Mouse (Mus musculus): ENCODE data around the gene Mfsd4a. TPM values are rescaled to one million over a fixed set of nuclear protein-coding genes. Genes with fewer than 3 reads are reported as not detected.
A peak's percentile ranks its signal among the peaks of the same experiment; 100 is the strongest.

Mfsd4a gene
- polyA plus RNA-seq, 1 experiment from 2014 or later: 16.7 TPM

DNA sequence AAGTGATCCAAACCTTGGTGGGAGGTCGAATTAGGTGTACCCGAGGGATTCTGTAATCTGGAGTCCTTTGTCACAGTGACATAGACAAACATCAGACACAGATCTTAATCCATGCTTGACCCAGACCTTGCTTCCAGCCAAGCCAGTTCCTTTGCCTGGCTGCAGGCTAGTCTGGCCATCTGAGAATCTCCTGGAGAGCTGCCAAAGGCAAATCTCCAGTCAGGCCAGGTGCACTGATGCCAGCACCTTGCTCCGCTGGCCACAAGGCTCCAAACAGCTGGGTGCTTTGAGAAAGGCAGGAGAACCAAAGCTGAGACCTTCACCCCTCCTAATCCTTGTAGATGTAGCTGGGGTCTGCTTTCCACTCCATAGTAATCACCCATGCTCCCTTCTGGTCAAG, 16.1 kb downstream of the Mfsd4a start:
- Histone ChIP-seq H3K9ac (ENCODE audit: low read length) (no peak overlapping the region), H3K36me3 (ENCODE audit: control insufficient read depth, insufficient read depth, low read length) (no peaks in the 10 kb centered on the region), H3K4me3 (ENCODE audit: low read depth, low read length) (no peak overlapping the region), H3K27ac (replicated peaks) (no peak overlapping the region), H3K4me1 (replicated peaks; ENCODE audit: control insufficient read depth, insufficient read depth) (no peaks in the 10 kb centered on the region), H3K9me3 (ENCODE audit: control insufficient read depth, low read length) (no peaks in the 10 kb centered on the region), H3K27me3 (ENCODE audit: control insufficient read depth, insufficient read depth, low read length) (no peaks in the 10 kb centered on the region), H3K4me2 (replicated peaks; ENCODE audit: low read depth) (no peak overlapping the region)
- no peak for TF ChIP-seq CTCF (IDR thresholded peaks at IDR 0.05; ENCODE audit: low read depth)
- no peak for TF ChIP-seq EP300 (optimal IDR thresholded peaks at IDR 0.05)
- no peak for DNase-seq (ENCODE audit: low spot score)
- 45% methylated on average over 3 of the region's 3 CpGs for whole genome bisulfite sequencing
- no peak for ATAC-seq (ENCODE audit: low FRiP score, low TSS enrichment)

DNA sequence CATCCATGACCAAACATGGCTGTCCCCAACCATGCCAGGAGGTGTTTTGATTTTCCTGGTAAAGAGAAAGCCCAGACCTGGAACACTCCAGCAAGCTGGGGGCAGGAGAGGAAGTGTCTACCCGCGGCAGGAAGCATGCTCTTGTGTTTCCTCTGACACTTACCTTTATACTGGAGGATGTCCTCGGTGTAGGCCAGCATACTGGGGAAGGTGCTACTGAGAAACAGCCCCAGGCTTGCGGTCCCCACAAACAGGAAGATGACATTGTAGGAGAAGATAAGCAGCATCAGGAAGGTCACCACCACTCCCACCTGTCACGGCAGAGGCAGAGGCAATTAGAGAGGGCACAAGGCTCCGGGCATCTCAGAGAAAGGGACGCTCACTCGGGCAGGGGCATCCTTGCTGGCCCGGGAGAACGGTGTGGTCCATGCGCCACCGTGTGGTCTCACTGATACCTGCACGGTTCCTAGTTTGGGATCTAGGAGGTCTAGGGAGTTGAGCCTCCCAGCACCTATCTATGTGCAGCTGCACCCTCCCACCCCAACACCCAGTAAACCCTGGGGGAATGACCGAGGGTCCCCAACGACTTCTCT, 21.6 kb downstream of the Mfsd4a start:
- WGBS: 22% methylated on average over 15 of the region's 15 CpGs
- no peak overlapping the region for H3K9ac ChIP-seq (ENCODE audit: low read length)
- H3K4me1 ChIP-seq (replicated peaks; ENCODE audit: control insufficient read depth, insufficient read depth): no peaks in the 10 kb centered on the region
- H3K27me3 ChIP-seq (ENCODE audit: control insufficient read depth, insufficient read depth, low read length): no peaks in the 10 kb centered on the region
- H3K9me3 ChIP-seq (ENCODE audit: control insufficient read depth, low read length): no peaks in the 10 kb centered on the region
- H3K36me3 ChIP-seq (ENCODE audit: control insufficient read depth, insufficient read depth, low read length): no peaks in the 10 kb centered on the region
- TF ChIP-seq CTCF (IDR thresholded peaks at IDR 0.05; ENCODE audit: low read depth) (peak; percentile 92), EP300 (optimal IDR thresholded peaks at IDR 0.05) (no peak)
- H3K4me3 ChIP-seq (ENCODE audit: low read depth, low read length): no peak overlapping the region
- ATAC-seq (ENCODE audit: low FRiP score, low TSS enrichment): peak; percentile 47
- H3K27ac ChIP-seq (replicated peaks): no peak overlapping the region
- no peak overlapping the region for H3K4me2 ChIP-seq (replicated peaks; ENCODE audit: low read depth)
- peak; percentile 72 for DNase-seq (ENCODE audit: low spot score)

DNA sequence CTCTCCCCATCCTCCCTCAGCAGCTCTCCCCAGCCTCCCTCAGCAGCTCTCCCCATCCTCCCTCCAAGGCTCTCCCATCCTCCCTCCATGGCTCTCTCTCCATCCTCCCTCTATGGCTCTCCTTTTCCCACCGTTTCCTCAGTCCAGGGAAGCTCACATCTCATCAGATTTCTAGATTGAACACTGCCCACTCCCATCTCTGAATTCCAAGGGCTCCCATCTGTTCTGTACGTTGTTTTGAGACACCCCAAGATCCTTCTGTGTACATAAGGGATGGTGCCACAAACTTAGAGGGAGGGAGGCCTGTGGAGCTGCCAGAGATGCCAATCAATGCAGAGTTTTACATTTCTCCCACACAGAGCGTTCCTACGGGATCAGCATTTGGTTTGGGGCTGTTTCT, 24.1 kb downstream of the Mfsd4a start:
- no peak overlapping the region for H3K4me2 ChIP-seq (replicated peaks; ENCODE audit: low read depth)
- H3K36me3 ChIP-seq (ENCODE audit: control insufficient read depth, insufficient read depth, low read length): no peaks in the 10 kb centered on the region
- no peaks in the 10 kb centered on the region for H3K9me3 ChIP-seq (ENCODE audit: control insufficient read depth, low read length)
- TF ChIP-seq EP300 (optimal IDR thresholded peaks at IDR 0.05): no peak
- no peak for TF ChIP-seq CTCF (IDR thresholded peaks at IDR 0.05; ENCODE audit: low read depth)
- DNase-seq (ENCODE audit: low spot score) (no peak), ATAC-seq (ENCODE audit: low FRiP score, low TSS enrichment) (no peak)
- H3K27me3 ChIP-seq (ENCODE audit: control insufficient read depth, insufficient read depth, low read length): no peaks in the 10 kb centered on the region
- no peak overlapping the region for H3K4me3 ChIP-seq (ENCODE audit: low read depth, low read length)
- no peaks in the 10 kb centered on the region for H3K4me1 ChIP-seq (replicated peaks; ENCODE audit: control insufficient read depth, insufficient read depth)
- no peak overlapping the region for H3K9ac ChIP-seq (ENCODE audit: low read length)
- whole genome bisulfite sequencing: 62% methylated on average over 4 of the region's 4 CpGs
- no peak overlapping the region for H3K27ac ChIP-seq (replicated peaks)

DNA sequence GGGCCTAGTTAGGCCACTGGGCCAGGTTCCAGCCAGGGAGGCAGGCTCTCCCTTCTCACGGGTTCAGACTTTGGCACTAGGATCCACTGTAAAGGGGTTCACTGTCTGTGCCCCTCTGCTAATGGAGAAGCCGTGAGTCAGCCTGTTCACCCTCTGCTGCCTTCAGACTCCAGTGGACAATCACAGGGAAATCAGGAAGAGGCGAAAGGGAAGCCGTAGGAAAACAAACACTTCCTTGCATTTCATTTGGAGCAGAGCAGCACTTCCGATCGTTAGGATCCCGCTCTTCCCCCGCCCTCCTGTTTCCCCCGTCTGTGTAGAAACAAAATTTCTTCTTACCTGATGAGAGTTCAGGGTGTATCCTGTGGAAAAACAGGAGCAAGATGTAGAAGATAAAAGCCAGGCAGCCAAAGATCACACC, 27.7 kb downstream of the Mfsd4a start:
- TF ChIP-seq CTCF (IDR thresholded peaks at IDR 0.05; ENCODE audit: low read depth): no peak
- Histone ChIP-seq H3K36me3 (ENCODE audit: control insufficient read depth, insufficient read depth, low read length) (no peaks in the 10 kb centered on the region), H3K4me3 (ENCODE audit: low read depth, low read length) (no peak overlapping the region), H3K27me3 (ENCODE audit: control insufficient read depth, insufficient read depth, low read length) (no peaks in the 10 kb centered on the region), H3K9me3 (ENCODE audit: control insufficient read depth, low read length) (no peaks in the 10 kb centered on the region), H3K4me1 (replicated peaks; ENCODE audit: control insufficient read depth, insufficient read depth) (no peaks in the 10 kb centered on the region), H3K27ac (replicated peaks) (no peak overlapping the region), H3K4me2 (replicated peaks; ENCODE audit: low read depth) (no peak overlapping the region), H3K9ac (ENCODE audit: low read length) (no peak overlapping the region)
- DNase-seq (ENCODE audit: low spot score) (no peak), ATAC-seq (ENCODE audit: low FRiP score, low TSS enrichment) (no peak)
- 59% methylated on average over 9 of the region's 9 CpGs for WGBS

DNA sequence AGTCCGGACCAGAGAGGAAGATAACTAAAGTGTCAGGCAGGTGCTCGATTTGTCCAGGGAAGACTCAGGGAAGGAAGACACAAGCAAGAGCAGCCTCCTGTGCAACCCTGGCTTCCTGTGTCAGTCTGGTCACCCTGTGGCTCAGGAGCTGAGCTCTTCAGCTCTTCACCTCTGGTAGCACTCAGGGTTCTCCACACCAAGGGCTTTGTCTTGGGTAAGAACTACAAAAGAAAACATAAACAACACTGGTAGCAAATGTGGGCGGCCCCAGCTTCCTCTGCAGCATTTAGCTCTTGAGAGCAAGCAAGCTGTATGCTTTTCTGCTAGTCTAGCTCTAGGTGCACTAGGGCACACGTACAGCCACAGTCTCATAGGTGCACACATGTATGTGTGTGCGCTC, 29.1 kb downstream of the Mfsd4a start:
- H3K27ac ChIP-seq (replicated peaks): no peak overlapping the region
- 75% methylated on average over 5 of the region's 5 CpGs for WGBS
- no peak for DNase-seq (ENCODE audit: low spot score)

DNA sequence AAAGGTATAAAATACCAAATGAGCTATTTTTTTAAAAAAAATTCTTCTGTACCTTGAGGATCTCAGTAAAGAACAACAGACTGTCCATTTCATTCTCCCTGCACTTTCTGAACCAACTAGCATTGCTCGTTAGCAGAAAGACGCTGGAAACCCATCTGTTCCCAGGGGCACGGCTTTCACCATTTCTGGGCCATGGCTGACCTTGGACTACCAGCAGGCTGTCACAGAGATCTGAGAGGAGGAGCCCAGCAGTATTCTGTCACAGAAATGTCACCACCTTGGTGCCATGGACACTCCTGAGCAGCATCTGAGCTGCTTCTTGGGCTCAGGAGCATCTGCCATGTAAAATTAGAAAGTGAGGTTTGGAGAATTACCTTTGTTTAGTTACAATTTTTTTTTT, 30.1 kb downstream of the Mfsd4a start:
- H3K36me3 ChIP-seq (ENCODE audit: control insufficient read depth, insufficient read depth, low read length): no peaks in the 10 kb centered on the region
- TF ChIP-seq CTCF (IDR thresholded peaks at IDR 0.05; ENCODE audit: low read depth) (no peak), EP300 (optimal IDR thresholded peaks at IDR 0.05) (no peak)
- H3K4me1 ChIP-seq (replicated peaks; ENCODE audit: control insufficient read depth, insufficient read depth): no peaks in the 10 kb centered on the region
- ATAC-seq (ENCODE audit: low FRiP score, low TSS enrichment): no peak
- H3K4me3 ChIP-seq (ENCODE audit: low read depth, low read length): no peak overlapping the region
- no peak overlapping the region for H3K9ac ChIP-seq (ENCODE audit: low read length)
- DNase-seq (ENCODE audit: low spot score): no peak
- H3K27me3 ChIP-seq (ENCODE audit: control insufficient read depth, insufficient read depth, low read length): no peaks in the 10 kb centered on the region
- H3K9me3 ChIP-seq (ENCODE audit: control insufficient read depth, low read length): no peaks in the 10 kb centered on the region
- 95% methylated on average over 3 of the region's 3 CpGs for WGBS
- no peak overlapping the region for H3K27ac ChIP-seq (replicated peaks)
- H3K4me2 ChIP-seq (replicated peaks; ENCODE audit: low read depth): no peak overlapping the region

More for the DNA sequence above, 29.1 kb downstream of the Mfsd4a start:
- Histone ChIP-seq H3K36me3 (ENCODE audit: control insufficient read depth, insufficient read depth, low read length) (no peaks in the 10 kb centered on the region), H3K27me3 (ENCODE audit: control insufficient read depth, insufficient read depth, low read length) (no peaks in the 10 kb centered on the region), H3K4me1 (replicated peaks; ENCODE audit: control insufficient read depth, insufficient read depth) (no peaks in the 10 kb centered on the region), H3K4me2 (replicated peaks; ENCODE audit: low read depth) (no peak overlapping the region), H3K4me3 (ENCODE audit: low read depth, low read length) (no peak overlapping the region), H3K9me3 (ENCODE audit: control insufficient read depth, low read length) (no peaks in the 10 kb centered on the region), H3K9ac (ENCODE audit: low read length) (no peak overlapping the region)
- no peak for ATAC-seq (ENCODE audit: low FRiP score, low TSS enrichment)
- TF ChIP-seq CTCF (IDR thresholded peaks at IDR 0.05; ENCODE audit: low read depth) (no peak), EP300 (optimal IDR thresholded peaks at IDR 0.05) (no peak)
